Mouse (Mus musculus) megakaryocyte, embryonic 14.5 days (primary cell): Measurements from ENCODE around the gene Skint7. TPM values are rescaled to one million over a fixed set of nuclear protein-coding genes. Genes with fewer than 3 reads are reported as not detected.
"Not testable (repeated sequence)": the region's sequence is repeated elsewhere in the genome, so short reads cannot be mapped to it uniquely, and the experiment has no call there.

Experiments used
- H3K27me3 ChIP-seq: replicated peaks from 2 replicates; pipeline ENCODE3; 2012; ENCODE audit warnings: inconsistent platforms
- H3K36me3 ChIP-seq: replicated peaks from 2 replicates; pipeline ENCODE3; 2012; ENCODE audit warnings: low read length, inconsistent platforms, mixed read lengths
- H3K4me1 ChIP-seq: 2 replicates; pipeline ENCODE4 v1.6.1; 2012; ENCODE audit warnings: inconsistent platforms
- H3K4me3 ChIP-seq: replicated peaks from 2 replicates; pipeline ENCODE3; 2012; ENCODE audit warnings: moderate library complexity, mild to moderate bottlenecking, inconsistent platforms
- H3K9me3 ChIP-seq: 2 replicates; pipeline ENCODE4 v1.6.1; 2012; ENCODE audit warnings: inconsistent platforms
- FLI1 ChIP-seq: IDR thresholded peaks from 2 replicates; pipeline ENCODE4 v1.6.1; 2012; ENCODE audit warnings: low read length, inconsistent platforms, mixed read lengths
- GATA1 ChIP-seq: IDR thresholded peaks from 3 replicates; pipeline ENCODE4 v1.6.1; 2012; ENCODE audit warnings: mixed read lengths, low read length, inconsistent platforms, borderline replicate concordance
- polyA plus RNA-seq: library from polyadenylated mRNA; stranded (reverse); fragments of >175 nt; gene quantifications from 2 replicates; pipeline ENCODE4 v1.2.3, GENCODE M21; 2012; ENCODE audit warnings: low replicate concordance; ENCODE audit not compliant: insufficient read depth

Gene Skint7
- polyA plus RNA-seq, result 1.2 TPM in 1 of 2 replicates, not detected in the other

DNA sequence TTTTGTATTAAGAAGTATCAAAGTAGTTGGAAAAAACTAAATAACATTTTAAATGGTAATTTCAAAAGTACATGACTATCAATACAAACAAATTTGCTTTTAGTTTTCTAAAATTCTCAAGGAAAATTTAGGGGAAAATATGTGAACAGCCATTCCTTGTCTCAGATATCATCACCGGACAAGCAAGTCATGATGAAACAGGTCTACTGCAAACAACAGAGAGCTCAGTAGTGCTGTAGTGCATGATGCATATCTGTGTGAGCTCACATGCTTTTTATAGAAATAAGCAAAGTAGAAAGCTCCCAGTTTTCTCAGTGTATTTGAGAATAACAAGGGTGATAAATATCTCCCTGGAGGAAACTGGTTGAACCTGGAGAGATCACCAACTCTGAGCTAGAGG lies at the start of gene Skint7:
Gene Skint7 (plus strand): TSS at position 301 of the 400 bp plus-strand sequence.
- Histone ChIP-seq H3K36me3 (no peaks in the 10 kb centered on the region), H3K27me3 (no peaks in the 10 kb centered on the region), H3K4me1 (no peaks in the 10 kb centered on the region), H3K9me3 (no peaks in the 10 kb centered on the region), H3K4me3 (no peak within 1 kb of the TSS)
- TF ChIP-seq GATA1 (no peak), FLI1 (no peak)

DNA sequence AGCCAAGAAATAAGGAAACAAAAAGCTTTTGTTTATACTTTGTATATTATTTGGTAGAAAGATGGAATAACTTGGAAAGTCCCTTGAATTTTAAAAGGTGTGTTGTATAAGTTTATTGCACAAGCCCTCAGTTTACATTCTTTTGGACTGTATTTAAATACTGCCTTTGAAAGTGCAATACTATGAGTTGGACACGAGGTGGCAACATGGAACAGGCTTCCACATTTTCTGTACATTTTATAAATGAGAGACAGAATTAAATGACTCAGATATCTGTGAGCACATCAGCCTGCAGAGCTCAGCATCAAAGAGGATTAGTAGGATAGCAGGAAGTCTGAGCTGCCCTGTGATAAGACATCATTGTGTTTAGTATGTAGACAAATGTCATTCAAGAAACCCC lies 11.4 kb upstream of the Skint7 start:
- no peak for TF ChIP-seq FLI1
- TF ChIP-seq GATA1, result no peak
- no peaks in the 10 kb centered on the region for H3K4me1 ChIP-seq
- no peaks in the 10 kb centered on the region for H3K36me3 ChIP-seq
- no peaks in the 10 kb centered on the region for H3K27me3 ChIP-seq
- H3K9me3 ChIP-seq, result no peaks in the 10 kb centered on the region
- H3K4me3 ChIP-seq, result no peak overlapping the region

DNA sequence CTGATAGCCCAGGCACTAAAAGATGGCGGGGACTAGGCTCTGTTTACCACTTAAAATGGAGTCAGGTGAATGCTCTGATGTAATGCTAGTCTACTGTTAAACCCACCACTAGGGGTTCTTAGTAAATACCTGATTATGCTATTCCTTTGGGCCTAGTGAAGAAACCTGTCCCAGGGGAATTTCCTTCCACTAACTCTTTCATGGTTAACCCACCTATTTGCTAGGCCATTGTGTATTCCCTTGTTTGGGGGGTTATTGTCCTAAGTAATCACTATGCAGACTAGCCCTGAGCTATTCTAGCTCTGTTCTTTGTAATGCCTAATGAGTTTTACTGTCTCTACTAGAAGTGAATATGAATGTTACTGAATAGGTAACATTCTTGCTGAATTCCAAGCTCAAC lies 9.5 kb upstream of the Skint7 start:
- H3K36me3 ChIP-seq, H3K27me3 ChIP-seq, H3K4me1 ChIP-seq, H3K9me3 ChIP-seq, H3K4me3 ChIP-seq: not testable (repeated sequence)

DNA sequence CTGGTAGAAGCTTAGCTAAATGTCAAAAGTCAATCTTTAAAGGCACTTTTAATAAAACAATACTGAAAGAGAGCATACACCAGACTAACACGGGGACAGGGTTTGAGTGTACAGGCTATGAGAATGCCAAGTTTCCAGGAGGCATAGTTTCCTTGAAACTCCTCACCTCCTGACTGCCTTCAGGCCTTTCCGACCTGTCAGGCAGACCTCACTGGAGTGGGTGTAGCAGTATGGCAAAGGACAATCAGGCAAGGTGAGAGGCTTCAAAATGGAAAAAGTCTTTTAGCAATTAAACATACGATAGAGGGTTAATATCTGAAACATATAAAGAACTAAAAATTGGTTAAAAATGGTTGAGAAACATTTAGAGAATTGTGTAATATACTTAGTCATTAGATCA lies 9.1 kb upstream of the Skint7 start:
- Histone ChIP-seq H3K4me1 (no peaks in the 10 kb centered on the region), H3K27me3 (no peaks in the 10 kb centered on the region), H3K36me3 (no peaks in the 10 kb centered on the region), H3K4me3 (no peak overlapping the region), H3K9me3 (no peaks in the 10 kb centered on the region)
- TF ChIP-seq FLI1 (no peak), GATA1 (no peak)

DNA sequence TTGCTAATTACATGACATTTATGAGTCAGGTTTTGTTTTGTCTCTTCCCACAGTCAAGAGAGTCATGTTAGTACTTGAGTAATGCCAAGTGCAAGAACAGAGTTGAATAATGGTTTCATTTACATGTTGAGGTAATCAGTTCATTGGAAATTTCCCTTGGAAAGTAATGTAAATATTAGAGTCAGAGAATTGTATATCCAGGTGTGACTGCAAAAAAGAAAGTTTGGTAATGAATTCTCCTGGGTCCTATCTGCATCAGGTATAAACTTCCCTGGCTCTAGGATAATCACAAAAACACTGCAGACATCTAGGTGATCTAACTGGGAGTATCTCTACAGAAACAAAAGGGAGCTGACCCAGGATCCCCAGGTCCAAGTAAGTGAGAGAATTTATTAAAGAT lies 33.2 kb downstream of the Skint7 start, which contains the start of gene Skint1:
Gene Skint1 (plus strand): TSS at position 301 of the 400 bp plus-strand sequence.
- TF ChIP-seq GATA1 (no peak), FLI1 (no peak)
- no peaks in the 10 kb centered on the region for H3K36me3 ChIP-seq
- H3K4me3 ChIP-seq, result no peak within 1 kb of the TSS

More for the DNA sequence above, 33.2 kb downstream of the Skint7 start, which contains the start of gene Skint1:
- no peaks in the 10 kb centered on the region for H3K4me1 ChIP-seq
- H3K9me3 ChIP-seq, result no peaks in the 10 kb centered on the region
- no peaks in the 10 kb centered on the region for H3K27me3 ChIP-seq

Other genes starting within 250 kb of the Skint7 start
- gene Slc5a9, start 70.0 kb upstream of the Skint7 start, polyA plus RNA-seq, result not detected in 2 replicates
- gene Skint8, start 53.5 kb upstream of the Skint7 start, polyA plus RNA-seq, result not detected in 2 replicates
- gene Skint1, start 33.3 kb downstream of the Skint7 start, polyA plus RNA-seq, result not detected in 2 replicates
- not detected in 2 replicates for gene Skint4, start 99.1 kb downstream of the Skint7 start, polyA plus RNA-seq